In genomic region chr16:94339164-94340160, GRCm38 (mm10) we compare ENCODE assay signal across 1 mouse cellular context. TPM values are rescaled to one million over a fixed set of nuclear protein-coding genes. Genes with fewer than 3 reads are reported as not detected.
"Had no signal": no experiment of that assay in that cellular context is flagged by ENCODE, and none has a peak within 500 bp of the region (broad histone marks: within the 10 kb centered on the region; RNA-seq: fewer than 3 reads in every experiment).

No protein-coding gene starts in this region.

RNA-seq across cellular contexts. Expression of gene Ripply3, which starts 11.2 kb away (rescaled TPM):
- total RNA-seq: neutrophil, adult 5-6 weeks had no signal
